Mouse (Mus musculus): Measurements from ENCODE around the gene Aars2. TPM values are rescaled to one million over a fixed set of nuclear protein-coding genes. Genes with fewer than 3 reads are reported as not detected.

Gene Aars2
- polyA plus RNA-seq, 1 experiment from 2014 or later: 19.4 TPM

GRCm38 (mm10) chr17:45555452-45556106, 48.9 kb downstream of the Aars2 start, which contains the start of gene Nfkbie:
TSS of gene Nfkbie (plus strand) at chr17:45555703.
- H3K36me3 ChIP-seq (ENCODE audit: control insufficient read depth, insufficient read depth, low read length): no peaks in the 10 kb centered on the region
- DNase-seq (ENCODE audit: low spot score) (peak; percentile 97), ATAC-seq (replicated peaks; ENCODE audit: low FRiP score) (peak; percentile 79)
- H3K4me3 ChIP-seq (ENCODE audit: low read depth, low read length): peak within 1 kb of the TSS; percentile 73
- H3K4me1 ChIP-seq (replicated peaks; ENCODE audit: control insufficient read depth, insufficient read depth, low read length): peaks cover 18% of the 10 kb centered on the region
- no peaks in the 10 kb centered on the region for H3K9me3 ChIP-seq (ENCODE audit: control insufficient read depth, low read length)
- H3K27ac ChIP-seq (ENCODE audit: low read depth, low read length): no peak within 1 kb of the TSS
- WGBS: under 1% methylated on average over 45 of the region's 45 CpGs
- peak within 1 kb of the TSS; percentile 68 for H3K9ac ChIP-seq (ENCODE audit: low read depth, low read length)
- peaks cover 25% of the 10 kb centered on the region for H3K27me3 ChIP-seq (replicated peaks; ENCODE audit: control insufficient read depth, insufficient read depth, low read length)
- H3K4me2 ChIP-seq: peak within 1 kb of the TSS; percentile 100

GRCm38 (mm10) chr17:45556107-45556489, 49.5 kb downstream of the Aars2 start:
- WGBS: 3% methylated on average over 14 of the region's 14 CpGs
- H3K4me2 ChIP-seq: peak overlapping the region; percentile 100
- peaks cover 18% of the 10 kb centered on the region for H3K4me1 ChIP-seq (replicated peaks; ENCODE audit: control insufficient read depth, insufficient read depth, low read length)
- no peak overlapping the region for H3K27ac ChIP-seq (ENCODE audit: low read depth, low read length)
- DNase-seq (ENCODE audit: low spot score) (no peak), ATAC-seq (replicated peaks; ENCODE audit: low FRiP score) (no peak)
- H3K4me3 ChIP-seq (ENCODE audit: low read depth, low read length): peak overlapping the region; percentile 73
- H3K36me3 ChIP-seq (ENCODE audit: control insufficient read depth, insufficient read depth, low read length): no peaks in the 10 kb centered on the region
- no peaks in the 10 kb centered on the region for H3K9me3 ChIP-seq (ENCODE audit: control insufficient read depth, low read length)
- H3K9ac ChIP-seq (ENCODE audit: low read depth, low read length): peak overlapping the region; percentile 68
- H3K27me3 ChIP-seq (replicated peaks; ENCODE audit: control insufficient read depth, insufficient read depth, low read length): peaks cover 20% of the 10 kb centered on the region

- Histone ChIP-seq H3K4me3 (ENCODE audit: low read depth, low read length) (peak overlapping the region; percentile 73), H3K9ac (ENCODE audit: low read depth, low read length) (no peak overlapping the region), H3K4me1 (replicated peaks; ENCODE audit: control insufficient read depth, insufficient read depth, low read length) (peaks cover 18% of the 10 kb centered on the region), H3K4me2 (peak overlapping the region; percentile 100), H3K9me3 (ENCODE audit: control insufficient read depth, low read length) (no peaks in the 10 kb centered on the region), H3K36me3 (ENCODE audit: control insufficient read depth, insufficient read depth, low read length) (no peaks in the 10 kb centered on the region), H3K27ac (ENCODE audit: low read depth, low read length) (no peak overlapping the region), H3K27me3 (replicated peaks; ENCODE audit: control insufficient read depth, insufficient read depth, low read length) (peaks cover 16% of the 10 kb centered on the region)
- DNase-seq (ENCODE audit: low spot score) (no peak), ATAC-seq (replicated peaks; ENCODE audit: low FRiP score) (no peak)
- 47% methylated on average over 3 of the region's 3 CpGs for WGBS
These were observed 50.0 kb downstream of the Aars2 start for GRCm38 (mm10) chr17:45556514-45557245.

GRCm38 (mm10) chr17:45557246-45557824, 50.7 kb downstream of the Aars2 start:
- Histone ChIP-seq H3K9ac (ENCODE audit: low read depth, low read length) (no peak overlapping the region), H3K36me3 (ENCODE audit: control insufficient read depth, insufficient read depth, low read length) (no peaks in the 10 kb centered on the region), H3K9me3 (ENCODE audit: control insufficient read depth, low read length) (no peaks in the 10 kb centered on the region), H3K27ac (ENCODE audit: low read depth, low read length) (no peak overlapping the region), H3K27me3 (replicated peaks; ENCODE audit: control insufficient read depth, insufficient read depth, low read length) (peaks cover 12% of the 10 kb centered on the region), H3K4me2 (peak overlapping the region; percentile 100), H3K4me1 (replicated peaks; ENCODE audit: control insufficient read depth, insufficient read depth, low read length) (peaks cover 13% of the 10 kb centered on the region), H3K4me3 (ENCODE audit: low read depth, low read length) (peak overlapping the region; percentile 21; the same call in 1 of the 2 replicates)
- WGBS: 59% methylated on average over 7 of the region's 7 CpGs
- DNase-seq (ENCODE audit: low spot score) (no peak), ATAC-seq (replicated peaks; ENCODE audit: low FRiP score) (no peak)

- DNase-seq (ENCODE audit: low spot score) (no peak), ATAC-seq (replicated peaks; ENCODE audit: low FRiP score) (no peak)
- H3K4me3 ChIP-seq (ENCODE audit: low read depth, low read length): no peak overlapping the region
- no peak overlapping the region for H3K9ac ChIP-seq (ENCODE audit: low read depth, low read length)
- H3K27ac ChIP-seq (ENCODE audit: low read depth, low read length): no peak overlapping the region
- no peaks in the 10 kb centered on the region for H3K36me3 ChIP-seq (ENCODE audit: control insufficient read depth, insufficient read depth, low read length)
- no peak overlapping the region for H3K4me2 ChIP-seq
- 63% methylated on average over 16 of the region's 16 CpGs for WGBS
- H3K9me3 ChIP-seq (ENCODE audit: control insufficient read depth, low read length): no peaks in the 10 kb centered on the region
- peaks cover 12% of the 10 kb centered on the region for H3K27me3 ChIP-seq (replicated peaks; ENCODE audit: control insufficient read depth, insufficient read depth, low read length)
- peaks cover 13% of the 10 kb centered on the region for H3K4me1 ChIP-seq (replicated peaks; ENCODE audit: control insufficient read depth, insufficient read depth, low read length)
These were observed 51.6 kb downstream of the Aars2 start for GRCm38 (mm10) chr17:45557998-45558862.

- Histone ChIP-seq H3K36me3 (ENCODE audit: control insufficient read depth, insufficient read depth, low read length) (no peaks in the 10 kb centered on the region), H3K4me3 (ENCODE audit: low read depth, low read length) (no peak overlapping the region), H3K9me3 (ENCODE audit: control insufficient read depth, low read length) (no peaks in the 10 kb centered on the region), H3K4me1 (replicated peaks; ENCODE audit: control insufficient read depth, insufficient read depth, low read length) (peaks cover 16% of the 10 kb centered on the region), H3K4me2 (no peak overlapping the region), H3K9ac (ENCODE audit: low read depth, low read length) (no peak overlapping the region), H3K27ac (ENCODE audit: low read depth, low read length) (no peak overlapping the region), H3K27me3 (replicated peaks; ENCODE audit: control insufficient read depth, insufficient read depth, low read length) (peaks cover 12% of the 10 kb centered on the region)
- DNase-seq (ENCODE audit: low spot score): no peak
- 87% methylated on average over 15 of the region's 15 CpGs for WGBS
- ATAC-seq (replicated peaks; ENCODE audit: low FRiP score): no peak
These were observed 53.3 kb downstream of the Aars2 start for GRCm38 (mm10) chr17:45559732-45560525.

- Histone ChIP-seq H3K4me1 (replicated peaks; ENCODE audit: control insufficient read depth, insufficient read depth, low read length) (peaks cover 21% of the 10 kb centered on the region), H3K4me2 (peak overlapping the region; percentile 99; the same call in 1 of the 2 replicates), H3K9me3 (ENCODE audit: control insufficient read depth, low read length) (no peaks in the 10 kb centered on the region), H3K36me3 (ENCODE audit: control insufficient read depth, insufficient read depth, low read length) (peaks cover 21% of the 10 kb centered on the region), H3K27ac (ENCODE audit: low read depth, low read length) (no peak overlapping the region), H3K27me3 (replicated peaks; ENCODE audit: control insufficient read depth, insufficient read depth, low read length) (no peaks in the 10 kb centered on the region), H3K9ac (ENCODE audit: low read depth, low read length) (no peak overlapping the region), H3K4me3 (ENCODE audit: low read depth, low read length) (no peak overlapping the region)
- no peak for DNase-seq (ENCODE audit: low spot score)
- WGBS: 73% methylated on average over 12 of the region's 12 CpGs
- no peak for ATAC-seq (replicated peaks; ENCODE audit: low FRiP score)
These were observed 56.6 kb downstream of the Aars2 start for GRCm38 (mm10) chr17:45563216-45563615.
